29 mouse cellular contexts compared by ENCODE assay signal in genomic region chr1:93150907-93151661, GRCm38 (mm10). TPM values are rescaled to one million over a fixed set of nuclear protein-coding genes. Genes with fewer than 3 reads are reported as not detected.
"Had no signal": no experiment of that assay in that cellular context is flagged by ENCODE, and none has a peak within 500 bp of the region (broad histone marks: within the 10 kb centered on the region; RNA-seq: fewer than 3 reads in every experiment).

No protein-coding gene starts in this region.

- ATAC-seq: intestine, postnatal 0 days; liver, postnatal 0 days; midbrain, embryonic 13.5 days; midbrain, embryonic 16.5 days had no signal

- H3K4me1 ChIP-seq: kidney, embryonic 15.5 days; limb, embryonic 12.5 days; limb, embryonic 15.5 days; midbrain, embryonic 13.5 days; neural tube, embryonic 13.5 days; stomach, embryonic 15.5 days had no signal

- H3K27ac ChIP-seq: kidney, embryonic 15.5 days; limb, embryonic 12.5 days; limb, embryonic 15.5 days; liver, embryonic 14.5 days; midbrain, embryonic 13.5 days; neural tube, embryonic 13.5 days; stomach, embryonic 15.5 days had no signal

- H3K36me3 ChIP-seq: kidney, embryonic 15.5 days; limb, embryonic 12.5 days; limb, embryonic 15.5 days; midbrain, embryonic 13.5 days; neural tube, embryonic 13.5 days; stomach, embryonic 15.5 days had no signal

- H3K4me2 ChIP-seq: kidney, embryonic 15.5 days; limb, embryonic 12.5 days; limb, embryonic 15.5 days; liver, embryonic 11.5 days; midbrain, embryonic 13.5 days; neural tube, embryonic 13.5 days; stomach, embryonic 15.5 days had no signal

- DNase-seq: kidney, adult 8-10 months; kidney, postnatal 10 days; kidney, postnatal 36 days; left cerebral cortex, postnatal 4 days; liver, postnatal 0 days; lung, postnatal 14 days; retina, postnatal 1 day; right cerebral cortex, postnatal 25 days; spleen, adult 18-20 months; thymus, postnatal 25 days had no signal

- H3K27me3 ChIP-seq: limb, embryonic 12.5 days; limb, embryonic 15.5 days; midbrain, embryonic 13.5 days; neural tube, embryonic 13.5 days; stomach, embryonic 15.5 days had no signal

- H3K4me3 ChIP-seq: kidney, embryonic 15.5 days; limb, embryonic 12.5 days; limb, embryonic 15.5 days; midbrain, embryonic 13.5 days; myocyte; neural tube, embryonic 13.5 days; stomach, embryonic 15.5 days had no signal

- H3K9ac ChIP-seq: kidney, embryonic 15.5 days; limb, embryonic 12.5 days; limb, embryonic 15.5 days; liver, embryonic 14.5 days; liver, postnatal 0 days; midbrain, embryonic 13.5 days; neural tube, embryonic 13.5 days; stomach, embryonic 15.5 days had no signal

- H3K9me3 ChIP-seq: kidney, embryonic 15.5 days; limb, embryonic 12.5 days; limb, embryonic 15.5 days; midbrain, embryonic 13.5 days; neural tube, embryonic 13.5 days; stomach, embryonic 15.5 days had no signal

RNA-seq across cellular contexts. Expression of gene 2310007B03Rik, which starts 9.7 kb away (rescaled TPM):
- total RNA-seq: layer of hippocampus, adult 18-20 months; layer of hippocampus, postnatal 14 days; left cerebral cortex, postnatal 14 days; left cerebral cortex, postnatal 4 days; megakaryocyte progenitor cell, adult 5-6 weeks; megakaryocyte-erythroid progenitor cell, adult 5-6 weeks; monocyte, adult 5-6 weeks had no signal
- polyA plus RNA-seq: midbrain, embryonic 13.5 days; neural tube, embryonic 13.5 days had no signal

RNA-seq across cellular contexts. Expression of gene Agxt, which starts 16.0 kb away (rescaled TPM):
- total RNA-seq: layer of hippocampus, adult 18-20 months; layer of hippocampus, postnatal 14 days; left cerebral cortex, adult 8-10 months; left cerebral cortex, postnatal 14 days; left cerebral cortex, postnatal 4 days; megakaryocyte progenitor cell, adult 5-6 weeks; megakaryocyte-erythroid progenitor cell, adult 5-6 weeks; monocyte, adult 5-6 weeks; neutrophil, adult 5-6 weeks had no signal
- polyA plus RNA-seq: limb, embryonic 12.5 days; limb, embryonic 15.5 days; midbrain, embryonic 13.5 days; midbrain, embryonic 16.5 days; myocyte; neural tube, embryonic 13.5 days had no signal

RNA-seq across cellular contexts. Expression of gene Crocc2, which starts 17.4 kb away (rescaled TPM):
- total RNA-seq: megakaryocyte progenitor cell, adult 5-6 weeks; megakaryocyte-erythroid progenitor cell, adult 5-6 weeks; monocyte, adult 5-6 weeks; neutrophil, adult 5-6 weeks had no signal
- polyA plus RNA-seq: liver, postnatal 0 days; myocyte had no signal

RNA-seq across cellular contexts. Expression of gene Kif1a, which starts 49.3 kb away (rescaled TPM):
- total RNA-seq: megakaryocyte-erythroid progenitor cell, adult 5-6 weeks; monocyte, adult 5-6 weeks; neutrophil, adult 5-6 weeks had no signal
